Mouse (Mus musculus) thymus, adult 2 months (tissue): ENCODE measurements around the gene Kat2b. TPM values are rescaled to one million over a fixed set of nuclear protein-coding genes. Genes with fewer than 3 reads are reported as not detected.
"Not testable (repeated sequence)": the region's sequence is repeated elsewhere in the genome, so short reads cannot be mapped to it uniquely, and the experiment has no call there.

Experiments
- DNase-seq: peaks from one replicate; pipeline ENCODE4 v3.0.0; 2021
- H3K27ac ChIP-seq: fragments of 200-500 bp; 2 replicates; pipeline ENCODE4 v1.5.1; 2012; ENCODE audit warnings: low read length, control low read depth; ENCODE audit not compliant: control insufficient read depth, insufficient read depth
- H3K27me3 ChIP-seq: fragments of 200-500 bp; 2 replicates; pipeline ENCODE4 v1.6.1; 2012; ENCODE audit warnings: mild to moderate bottlenecking, low read length, moderate library complexity, mixed read lengths; ENCODE audit not compliant: control insufficient read depth, insufficient read depth
- H3K36me3 ChIP-seq: fragments of 200-500 bp; 2 replicates; pipeline ENCODE4 v1.6.1; 2012; ENCODE audit warnings: mild to moderate bottlenecking, low read length, moderate library complexity; ENCODE audit not compliant: control insufficient read depth, insufficient read depth
- H3K4me1 ChIP-seq: fragments of 200-500 bp; replicated peaks from 2 replicates; pipeline ENCODE4 v1.6.1; 2012; ENCODE audit warnings: low read length; ENCODE audit not compliant: control insufficient read depth, insufficient read depth
- H3K4me3 ChIP-seq: fragments of 200-500 bp; 2 replicates; pipeline ENCODE4 v1.5.1; 2012; ENCODE audit warnings: mild to moderate bottlenecking, low read length, control low read depth, moderate library complexity; ENCODE audit not compliant: control insufficient read depth, insufficient read depth
- CTCF ChIP-seq: fragments of 200-500 bp; IDR thresholded peaks from 2 replicates; pipeline ENCODE4 v1.5.1; 2012; ENCODE audit warnings: mild to moderate bottlenecking, control low read depth, low read length, moderate library complexity, borderline replicate concordance; ENCODE audit not compliant: control insufficient read depth, poor library complexity, insufficient read depth; ENCODE audit errors: extremely low read depth
- POLR2A ChIP-seq: fragments of 200-500 bp; IDR thresholded peaks from 2 replicates; pipeline ENCODE4 v1.6.1; 2012; ENCODE audit warnings: mild to moderate bottlenecking, low read length, control low read depth, moderate library complexity; ENCODE audit not compliant: control insufficient read depth, poor library complexity, insufficient read depth; ENCODE audit errors: extremely low read depth
- WGBS: fragments of 180-500 bp; shearing (Covaris S2); methylation state at CpG from one replicate; pipeline ENCODE4 v1.1.7; 2018; 5-methylcytosine and 5-hydroxymethylcytosine counted together
- polyA plus RNA-seq: library from polyadenylated mRNA; depleted of rRNA; stranded (reverse); fragments of >200 nt; gene quantifications from 2 replicates; pipeline ENCODE4 v1.2.3, GENCODE M21; 2012; rRNA removed

Gene Kat2b
- polyA plus RNA-seq, 1 experiment = 13.1 TPM

DNA sequence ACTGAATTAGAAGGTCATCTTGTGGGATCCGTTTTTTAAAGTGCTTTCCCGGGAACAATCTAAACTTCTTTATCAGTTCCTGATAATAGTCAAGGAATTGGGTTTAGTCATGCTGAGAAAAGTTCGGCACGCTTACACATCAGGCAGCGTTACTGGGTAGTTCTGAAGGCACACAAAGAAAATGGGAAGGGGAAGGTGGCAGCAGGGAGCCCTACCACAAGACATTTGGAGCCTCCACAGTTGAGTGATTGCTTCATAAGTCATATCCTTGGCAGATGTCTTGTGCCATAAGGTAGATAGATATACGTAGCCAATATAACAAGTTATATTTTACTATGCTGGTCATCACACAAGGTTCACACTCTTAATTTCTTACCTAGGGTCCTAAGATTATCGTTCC lies 123.3 kb downstream of the Kat2b start:
- no peak for DNase-seq
- no peak for TF ChIP-seq POLR2A
- TF ChIP-seq CTCF = no peak
- H3K4me3 ChIP-seq = peak overlapping the region; percentile 73
- H3K27me3 ChIP-seq = no peaks in the 10 kb centered on the region
- H3K4me1 ChIP-seq = no peaks in the 10 kb centered on the region
- 14% methylated on average over 7 of the region's 7 CpGs for WGBS
- peak overlapping the region; percentile 85 for H3K27ac ChIP-seq
- H3K36me3 ChIP-seq = 0 out of 2 replicates have a peak, but pooled peaks cover 3% of the 10 kb centered on the region

DNA sequence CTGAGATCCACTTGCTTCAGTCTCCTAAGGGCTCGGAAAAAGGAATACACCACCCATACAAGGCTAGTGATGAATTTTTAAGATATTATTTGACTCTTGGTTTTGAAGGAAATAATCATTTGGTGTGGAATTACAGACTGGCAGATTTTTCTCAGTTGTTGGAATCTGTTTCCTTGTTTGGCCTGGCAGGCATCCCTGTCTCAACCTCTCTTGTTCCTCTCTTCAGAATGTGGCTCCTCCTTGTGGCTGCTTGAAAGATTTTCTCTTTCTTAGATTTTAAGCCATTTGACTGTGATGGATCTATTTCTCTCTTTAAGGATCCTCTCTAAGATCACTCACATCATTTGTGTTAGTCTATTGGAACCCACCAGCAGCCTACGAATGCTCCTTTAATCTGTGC lies 127.4 kb downstream of the Kat2b start:
- no peak overlapping the region for H3K4me3 ChIP-seq
- peak; percentile 25 for DNase-seq

DNA sequence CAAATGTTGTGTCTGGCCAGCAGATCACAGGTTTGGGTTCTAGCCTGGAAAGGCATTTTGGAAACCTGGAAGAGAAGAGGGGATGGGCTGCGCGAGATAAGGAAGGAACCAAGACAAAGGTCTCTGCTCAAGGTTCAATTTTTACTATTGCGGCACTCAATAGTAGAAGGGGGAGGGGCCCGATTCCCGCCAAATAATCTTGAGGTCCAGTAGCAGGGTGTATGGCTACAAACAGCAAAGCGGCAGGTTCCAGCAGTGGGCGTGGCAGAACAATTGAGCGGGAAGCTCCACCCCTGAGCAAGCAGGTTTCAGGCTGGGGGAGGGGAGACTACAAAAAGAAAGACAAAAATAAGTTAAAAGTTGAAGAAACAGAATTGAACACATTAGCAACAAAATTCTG lies 130.9 kb downstream of the Kat2b start:
- 98% methylated on average over 8 of the region's 8 CpGs for WGBS

More for the DNA sequence above, 127.4 kb downstream of the Kat2b start:
- no peaks in the 10 kb centered on the region for H3K4me1 ChIP-seq
- H3K36me3 ChIP-seq = no peaks in the 10 kb centered on the region
- WGBS = 91% methylated on average over 2 of the region's 2 CpGs
- no peaks in the 10 kb centered on the region for H3K27me3 ChIP-seq
- TF ChIP-seq CTCF (no peak), POLR2A (no peak)
- no peak overlapping the region for H3K27ac ChIP-seq

DNA sequence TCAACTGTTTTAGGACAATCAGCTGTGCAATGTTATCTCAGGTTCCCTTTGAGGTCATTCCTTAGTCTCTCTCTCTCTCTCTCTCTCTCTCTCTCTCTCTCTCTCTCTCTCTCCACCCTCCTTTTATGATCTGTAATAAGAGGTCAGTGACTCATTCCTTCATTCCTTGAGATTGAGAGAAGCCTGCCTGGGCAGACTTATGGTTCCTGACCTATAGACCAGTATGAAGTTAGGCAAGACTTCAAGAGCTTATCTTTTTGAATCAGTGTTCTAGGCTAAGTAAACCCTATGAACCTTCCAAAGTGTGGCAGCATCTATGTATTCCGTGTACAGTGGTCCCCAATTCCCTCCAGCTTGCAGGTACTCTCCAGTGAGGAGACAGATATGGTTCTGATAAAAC lies 147.8 kb downstream of the Kat2b start:
- TF ChIP-seq POLR2A (no peak), CTCF (no peak)
- H3K4me1 ChIP-seq = no peaks in the 10 kb centered on the region
- no peaks in the 10 kb centered on the region for H3K36me3 ChIP-seq
- no peak overlapping the region for H3K4me3 ChIP-seq
- 68% methylated on average over 1 of the region's 1 CpGs for WGBS
- H3K27ac ChIP-seq = no peak overlapping the region
- DNase-seq = no peak
- no peaks in the 10 kb centered on the region for H3K27me3 ChIP-seq

More for the DNA sequence above, 130.9 kb downstream of the Kat2b start:
- H3K4me3 ChIP-seq, H3K36me3 ChIP-seq, H3K4me1 ChIP-seq, H3K27ac ChIP-seq, DNase-seq, H3K27me3 ChIP-seq: not testable (repeated sequence)

DNA sequence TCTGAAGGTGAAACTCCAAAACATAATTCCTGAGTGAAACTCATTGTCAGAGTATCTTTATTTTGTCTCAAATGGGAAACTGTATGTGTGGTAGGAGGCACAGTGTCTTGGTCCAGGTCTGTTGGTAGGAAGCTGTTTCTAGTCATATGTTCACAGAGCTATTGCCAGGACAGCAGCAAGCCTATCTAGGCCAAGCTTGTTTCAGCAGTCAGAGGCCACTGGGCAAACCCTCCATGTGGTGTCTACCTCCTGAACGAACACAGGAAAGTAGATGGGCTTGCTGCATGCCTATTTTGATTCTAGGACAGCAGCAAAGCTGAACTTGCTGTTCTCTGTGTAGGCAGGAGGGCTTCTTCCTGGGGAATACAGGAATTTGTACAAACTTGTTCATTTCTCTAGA lies 148.5 kb downstream of the Kat2b start:
- H3K4me1 ChIP-seq, H3K27ac ChIP-seq, H3K4me3 ChIP-seq, H3K36me3 ChIP-seq, H3K27me3 ChIP-seq, DNase-seq: not testable (repeated sequence)
- WGBS = 69% methylated on average over 1 of the region's 1 CpGs

DNA sequence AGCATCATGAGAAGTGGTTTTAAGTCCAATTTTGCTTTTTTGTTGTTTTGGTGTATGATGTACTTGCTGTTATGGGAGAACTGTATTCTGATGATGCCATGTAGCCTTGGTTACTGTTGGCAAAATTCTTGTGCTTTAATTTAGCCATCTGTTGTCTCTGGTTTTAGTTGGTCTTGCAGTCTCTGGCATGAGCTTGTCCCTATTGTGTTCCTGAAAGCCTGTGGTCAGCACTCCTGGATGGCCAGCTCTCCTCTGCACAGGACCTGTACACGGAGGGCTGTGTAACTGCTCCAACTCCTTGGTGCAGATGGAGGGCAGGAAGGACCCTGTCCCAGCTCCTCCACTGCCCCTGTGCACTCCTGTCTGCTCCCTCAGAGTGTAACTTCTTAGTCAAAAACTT lies 151.8 kb downstream of the Kat2b start:
- Histone ChIP-seq H3K27me3 (no peaks in the 10 kb centered on the region), H3K4me3 (no peak overlapping the region), H3K27ac (no peak overlapping the region), H3K4me1 (no peaks in the 10 kb centered on the region), H3K36me3 (no peaks in the 10 kb centered on the region)
- TF ChIP-seq CTCF (no peak), POLR2A (no peak)
- DNase-seq = no peak
- 64% methylated on average over 1 of the region's 1 CpGs for WGBS

DNA sequence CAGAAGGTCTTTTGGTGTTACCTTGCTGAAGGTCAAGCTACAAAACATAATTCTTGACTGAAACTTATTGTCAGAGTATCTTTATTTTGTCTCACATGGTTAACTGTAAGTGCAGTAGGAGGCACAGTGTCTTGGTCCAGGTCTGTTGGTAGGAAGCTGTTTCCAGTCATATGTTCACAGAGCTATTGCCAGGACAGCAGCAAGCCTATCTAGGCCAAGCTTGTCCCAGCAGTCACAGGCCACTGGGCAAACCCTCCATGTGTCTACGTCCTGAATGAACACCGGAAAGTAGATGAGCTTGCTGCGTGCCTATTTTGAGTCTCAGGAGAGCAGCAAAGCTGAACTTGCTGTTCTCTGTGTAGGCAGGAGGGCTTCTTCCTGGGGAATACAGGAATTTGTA lies 152.3 kb downstream of the Kat2b start:
- H3K4me1 ChIP-seq, H3K4me3 ChIP-seq, H3K36me3 ChIP-seq, DNase-seq, H3K27me3 ChIP-seq, H3K27ac ChIP-seq: not testable (repeated sequence)
- WGBS = 93% methylated on average over 3 of the region's 3 CpGs

Other genes with a start within 250 kb of the Kat2b start
- 0.06 and 0.19 TPM in 2 replicates for gene Efhb, start 103.5 kb upstream of the Kat2b start, polyA plus RNA-seq
- gene Rab5a, start 87.6 kb upstream of the Kat2b start, polyA plus RNA-seq = 8.1 and 8.4 TPM in 2 replicates
- gene Pp2d1, start 27.4 kb upstream of the Kat2b start, polyA plus RNA-seq = not detected in 2 replicates
- gene Sgo1, start 122.5 kb downstream of the Kat2b start, polyA plus RNA-seq = 4.2 and 5.2 TPM in 2 replicates